16 mouse cellular contexts compared by ENCODE assay signal in the genomic region with DNA sequence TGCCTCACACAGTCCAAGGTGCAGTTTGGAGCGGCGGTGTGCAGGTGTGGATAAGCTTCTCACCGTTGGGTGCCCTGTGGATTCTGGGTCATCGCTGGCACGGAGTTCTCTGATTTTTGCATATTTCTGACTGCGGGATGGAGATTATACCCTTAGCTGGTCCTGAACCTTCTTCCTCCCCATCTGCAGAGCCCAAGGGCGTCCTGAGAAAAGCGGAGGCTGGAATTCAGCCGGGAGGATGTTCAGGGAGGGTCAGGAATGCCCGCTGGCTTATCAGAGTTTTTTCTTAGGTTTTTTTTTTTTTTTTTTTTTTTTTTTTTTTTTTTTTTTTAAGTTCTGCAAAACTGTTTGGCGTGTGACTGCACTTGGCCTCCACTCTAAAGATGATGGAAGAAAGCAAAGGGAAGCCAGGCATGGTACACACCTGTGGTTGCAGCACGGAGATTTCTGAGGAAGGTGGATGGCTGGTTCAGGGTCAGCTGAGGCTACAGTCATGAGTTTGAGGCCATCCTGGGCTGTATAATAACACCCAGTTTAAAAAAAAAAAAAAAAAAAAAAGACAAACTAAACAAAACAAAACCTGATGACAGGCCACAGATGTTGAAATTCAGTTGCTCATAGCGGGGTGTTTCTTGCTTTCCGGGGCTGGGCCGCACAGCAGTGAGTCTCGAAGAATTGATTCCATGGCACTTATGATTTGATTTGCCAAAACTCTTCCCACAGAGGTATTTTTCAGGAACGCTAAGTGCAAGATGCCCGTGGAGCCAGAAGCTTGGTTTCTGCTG. TPM values are rescaled to one million over a fixed set of nuclear protein-coding genes. Genes with fewer than 3 reads are reported as not detected.
DNase-seq lines count a peak whose midpoint lies in the region; TF ChIP-seq lines count a peak whose summit lies in the region.
"Had no signal": no experiment of that assay in that cellular context is flagged by ENCODE, and none has a peak within 500 bp of the region (broad histone marks: within the 10 kb centered on the region; RNA-seq: fewer than 3 reads in every experiment).

No protein-coding gene starts in this region.

- DNase-seq in heart, adult 2 months: peak in 1 of 2 experiments; percentile 46
- DNase-seq in heart, postnatal 10 days: no peak
- peak; percentile 22 to 49 for DNase-seq in kidney, postnatal 25 days
- DNase-seq in kidney, adult 9 months: no peak
- no peak for DNase-seq in ES-E14 (ENCODE audit: low read depth, low spot score)
- peak; percentile 86 for DNase-seq in fibroblast of lung, adult 2 months (ENCODE audit: low read depth)
- DNase-seq in ovary, postnatal 10 days (ENCODE audit: low spot score): no peak
- DNase-seq in embryo, embryonic 10.5 days (ENCODE audit: low spot score): no peak
- DNase-seq: cerebellum, adult 11 months; layer of hippocampus, postnatal 36 days; left cerebral cortex, postnatal 4 days; liver, embryonic 13.5 days; right cerebral cortex, postnatal 4 days; thymus, adult 2 months had no signal

- TF ChIP-seq CTCF in heart, adult 2 months (IDR thresholded peaks at IDR 0.05): no peak

- H3K27me3 ChIP-seq in heart, adult 2 months (ENCODE audit: control insufficient read depth, insufficient read depth, low read length): no peaks in the 10 kb centered on the region
- H3K27me3 ChIP-seq: embryonic facial prominence, embryonic 15.5 days; forebrain, embryonic 13.5 days; liver, embryonic 13.5 days had no signal

- H3K36me3 ChIP-seq in heart, adult 2 months (ENCODE audit: control insufficient read depth, insufficient read depth, low read length): peaks cover 5% of the 10 kb centered on the region; the same call in 1 of the 2 replicates
- no peaks in the 10 kb centered on the region for H3K36me3 ChIP-seq in ES-E14 (ENCODE audit: control insufficient read depth, insufficient read depth, low read length, poor library complexity, severe bottlenecking)
- H3K36me3 ChIP-seq: embryonic facial prominence, embryonic 15.5 days; liver, embryonic 13.5 days had no signal

- H3K4me3 ChIP-seq in heart, adult 2 months: no peak overlapping the region
- H3K4me3 ChIP-seq in ES-E14 (ENCODE audit: insufficient read depth in 1 of 2, low read depth in 1 of 2, low read length in 2 of 2, poor library complexity in 1 of 2, severe bottlenecking in 1 of 2): peak overlapping the region in 1 of 2 experiments; percentile 6; a peak in 1 of 4 replicates
- H3K4me3 ChIP-seq: embryonic facial prominence, embryonic 15.5 days; forebrain, embryonic 13.5 days; liver, embryonic 13.5 days had no signal

- peaks cover 24% of the 10 kb centered on the region for H3K4me1 ChIP-seq in heart, adult 2 months (ENCODE audit: control insufficient read depth, insufficient read depth, low read length)
- peaks cover 21 to 34% of the 10 kb centered on the region in 2 experiments for H3K4me1 ChIP-seq in ES-E14 (ENCODE audit: control insufficient read depth in 2 of 2, insufficient read depth in 2 of 2, low read length in 2 of 2, poor library complexity in 1 of 2)

- peak overlapping the region; percentile 59 for H3K27ac ChIP-seq in heart, adult 2 months
- no peak overlapping the region for H3K27ac ChIP-seq in ES-E14 (ENCODE audit: insufficient read depth, low read depth, low read length, poor library complexity, severe bottlenecking)
- H3K27ac ChIP-seq: embryonic facial prominence, embryonic 15.5 days; forebrain, embryonic 13.5 days; liver, embryonic 13.5 days had no signal

- intact Hi-C loops in heart, adult 2 months (cut with DNase I): loop anchor here (1.0 to 5.0 kb wide), 4 partner anchors 18 to 120 kb away; no protein-coding TSS in a partner anchor
- intact Hi-C loops in heart, postnatal 10 days (cut with DNase I): loop anchor here (2.0 to 5.0 kb wide), 2 partner anchors 121 to 615 kb away; no protein-coding TSS in a partner anchor

- TF ChIP-seq POLR2A in heart, adult 2 months (IDR thresholded peaks at IDR 0.05; ENCODE audit: insufficient read depth, low read depth, low read length): no peak

- no peaks in the 10 kb centered on the region for H3K9me3 ChIP-seq in ES-E14 (ENCODE audit: control insufficient read depth, insufficient read depth, low read depth, low read length)
- H3K9me3 ChIP-seq: embryonic facial prominence, embryonic 15.5 days; forebrain, embryonic 13.5 days; liver, embryonic 13.5 days had no signal

- in situ Hi-C loops in ES-E14 (cut with MboI; ENCODE audit: low sequenced_read_pairs in 2 of 2, unreplicated experiment in 2 of 2): no loop called here

- WGBS in heart, adult 2 months: 29% methylated on average over 18 of the region's 18 CpGs

- H3K79me2 ChIP-seq in heart, adult 2 months (replicated peaks; ENCODE audit: control insufficient read depth, insufficient read depth, low read length): no peaks in the 10 kb centered on the region

- no peak overlapping the region for H3K9ac ChIP-seq in heart, adult 2 months (ENCODE audit: low read depth, low read length)
- no peak overlapping the region for H3K9ac ChIP-seq in ES-E14 (ENCODE audit: insufficient read depth, low read depth, low read length, poor library complexity, severe bottlenecking)
- H3K9ac ChIP-seq: embryonic facial prominence, embryonic 15.5 days; forebrain, embryonic 13.5 days; liver, embryonic 13.5 days had no signal

- TF ChIP-seq EP300 in heart, adult 2 months (IDR thresholded peaks at IDR 0.05; ENCODE audit: insufficient read depth, low read depth, low read length): no peak

TF ChIP-seq in ES-E14, 5 proteins besides CTCF, POLR2A, EP300 and RAD21:
- TF ChIP-seq ZNF384 (IDR thresholded peaks at IDR 0.05; ENCODE audit: low read depth, low read length): peak; percentile 79
- no peak for TF ChIP-seq MAFK (IDR thresholded peaks at IDR 0.05; ENCODE audit: insufficient read depth, low read depth, low read length)
- TF ChIP-seq CHD2 (IDR thresholded peaks at IDR 0.05; ENCODE audit: low read depth, low read length): no peak

RNA-seq across cellular contexts. Expression of a gene that starts 52.5 kb away (rescaled TPM):
- 100 to 1,000 TPM; 469 to 514 TPM for total RNA-seq in heart, adult 2 months (2021)
- polyA plus RNA-seq in heart, adult 2 months (2012; rRNA removed): 342 and 549 TPM in 2 replicates
- 100 to 1,000 TPM; 548 to 551 TPM for total RNA-seq in heart, postnatal 10 days (2021)
- total RNA-seq in ES-E14 (2012; rRNA removed): 129 and 184 TPM in 2 replicates

Comparison
In these comparisons a context has a peak if more than half of its experiments do, and no peak if none do; other contexts are left out.
1. DNase-seq: peak in kidney, postnatal 25 days (2 of 2) and fibroblast of lung, adult 2 months (single experiment); none in heart, postnatal 10 days (0 of 2), kidney, adult 9 months (single experiment), ES-E14 (single experiment), ovary, postnatal 10 days (single experiment) and embryo, embryonic 10.5 days (single experiment).